Mouse (Mus musculus) urinary bladder, adult 18-20 months (tissue): Measurements from ENCODE around the gene Taf1a.
"Not testable (repeated sequence)": the region's sequence is repeated elsewhere in the genome, so short reads cannot be mapped to it uniquely, and the experiment has no call there.

Experiments
- DNase-seq, 2 experiments: peaks; one replicate each; pipeline ENCODE4 v3.0.0; 2022; ENCODE audit warnings: low spot score in 2 of 2, mixed read lengths in 2 of 2

The Taf1a gene

DNA sequence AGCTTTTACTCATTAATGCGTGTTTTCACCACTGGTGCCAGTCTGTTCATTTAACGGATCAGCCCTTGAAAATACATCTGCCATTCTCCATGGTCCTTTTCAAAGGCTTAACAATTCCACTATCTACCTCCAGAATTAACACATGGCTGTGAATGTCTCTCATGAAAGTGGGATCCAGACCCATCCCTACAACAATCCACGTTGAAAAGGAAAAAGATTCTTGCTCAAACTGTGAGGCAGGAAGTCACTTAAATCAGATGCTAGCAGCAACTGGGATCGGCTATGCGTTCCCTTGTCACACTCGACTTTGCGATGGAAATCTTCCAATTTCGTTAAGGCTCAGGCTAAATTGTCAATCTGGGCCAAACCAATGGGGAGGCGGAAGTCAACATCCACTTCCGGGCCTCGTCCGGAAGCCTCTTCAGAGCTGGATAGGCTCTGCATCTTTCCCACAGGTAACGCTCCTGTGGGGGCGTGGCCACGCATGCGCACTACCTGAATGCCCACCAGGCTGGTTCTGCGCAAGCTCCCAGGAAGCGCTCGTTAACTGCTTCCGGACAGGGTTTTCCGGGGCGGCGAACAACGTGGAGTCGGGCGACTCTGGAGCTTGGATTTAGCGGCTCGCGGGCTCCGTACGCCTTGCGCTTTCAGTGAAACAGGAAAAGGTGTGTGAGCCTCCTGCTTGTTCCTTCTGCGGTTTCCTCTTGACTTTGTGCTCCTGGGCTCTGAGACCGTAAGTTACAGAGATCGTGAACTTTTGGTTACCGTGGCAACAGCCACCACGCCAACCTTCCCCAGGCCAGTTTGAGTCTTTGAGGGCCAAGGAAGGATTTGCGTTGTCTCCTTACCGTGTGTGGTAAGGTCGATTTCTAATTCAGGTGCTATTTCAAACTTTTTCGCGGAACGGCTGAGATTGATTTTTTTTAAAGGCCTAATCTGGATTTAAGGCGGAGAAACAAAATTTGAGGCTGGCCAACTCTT, at the start of gene Taf1a:
Taf1a (plus strand) TSS at position 556 of the 981 bp plus-strand sequence.
- peak; percentile 71 to 85 for DNase-seq

DNA sequence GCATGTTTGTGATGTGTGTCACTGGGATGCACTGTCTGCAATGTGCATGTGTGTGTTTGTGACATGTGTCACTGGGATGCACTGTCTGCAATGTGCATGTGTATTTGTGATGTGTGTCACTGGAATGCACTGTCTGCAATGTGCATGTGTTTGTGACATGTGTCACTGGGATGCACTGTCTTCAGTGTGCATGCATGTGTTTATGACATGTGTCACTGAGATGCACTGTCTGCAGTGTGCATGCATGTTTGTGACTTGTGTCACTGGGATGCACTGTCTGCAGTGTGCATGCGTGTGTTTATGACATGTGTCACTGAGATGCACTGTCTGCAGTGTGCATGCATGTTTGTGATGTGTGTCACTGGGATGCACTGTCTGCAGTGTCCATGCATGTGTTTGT, 45.9 kb upstream of the Taf1a start:
- DNase-seq = not testable (repeated sequence)

DNA sequence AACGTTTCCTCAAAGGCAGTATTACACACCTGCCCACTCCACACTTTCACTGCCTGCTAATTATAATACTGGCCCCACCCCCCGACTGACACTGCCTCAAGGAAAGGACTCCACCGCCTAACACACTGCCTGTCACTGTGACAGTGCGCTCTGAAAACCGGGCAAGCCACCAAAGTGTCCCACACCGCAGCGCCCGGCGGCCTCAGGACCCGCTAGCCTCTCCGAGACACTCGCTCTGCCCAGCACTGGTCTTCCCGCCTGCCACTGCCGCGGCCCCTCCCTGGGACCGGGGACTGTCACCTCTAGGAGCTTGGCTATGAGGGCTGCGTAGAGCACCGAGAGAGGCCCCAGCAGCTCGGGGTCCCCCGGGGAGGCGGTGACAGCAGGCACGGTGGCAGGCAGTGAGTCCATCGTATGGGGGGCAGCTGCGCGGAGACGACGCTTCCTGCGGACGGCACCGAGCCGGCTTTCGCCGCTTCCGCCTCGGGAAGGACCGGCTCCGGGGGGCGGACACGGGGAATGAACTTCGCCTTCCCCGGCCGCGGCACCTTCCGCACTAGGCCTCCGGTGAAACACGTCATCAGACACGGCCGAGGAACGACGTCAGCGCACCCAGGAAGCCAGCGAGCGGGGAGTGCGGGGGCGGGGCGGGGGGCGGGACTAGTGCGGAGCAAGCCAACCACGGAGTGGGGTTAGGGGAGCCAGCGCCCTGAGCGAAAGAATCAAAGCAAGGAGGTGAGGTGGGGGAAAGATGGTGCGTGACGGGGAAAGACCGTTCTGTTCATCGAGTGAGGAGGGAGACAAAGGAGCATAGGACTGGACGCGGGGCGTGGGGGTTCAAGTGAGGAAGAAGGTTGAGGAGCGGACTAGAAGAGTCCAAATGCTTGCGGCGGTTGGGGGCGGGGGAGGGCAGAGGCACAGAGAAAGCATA, 43.6 kb upstream of the Taf1a start:
- peak; percentile 74 to 81 for DNase-seq

DNA sequence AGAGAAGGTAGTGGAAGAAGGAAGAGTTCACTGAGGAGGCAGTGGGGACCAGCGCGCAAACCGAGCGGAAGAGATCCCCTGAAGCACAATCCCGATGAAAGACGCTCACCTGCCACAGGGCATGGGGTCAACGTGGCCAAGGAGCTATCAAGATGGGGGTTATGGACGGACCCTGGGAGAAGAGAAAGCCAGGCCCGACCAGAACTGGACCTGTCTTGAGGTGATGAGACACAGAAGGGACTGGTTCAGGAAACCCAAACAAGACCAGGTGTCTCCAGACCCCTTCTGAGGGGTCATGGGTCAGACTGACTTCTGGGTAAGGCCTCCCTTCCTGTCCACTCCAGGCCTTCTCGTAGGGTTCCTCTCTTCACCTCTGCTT, 43.0 kb upstream of the Taf1a start:
- no peak for DNase-seq

DNA sequence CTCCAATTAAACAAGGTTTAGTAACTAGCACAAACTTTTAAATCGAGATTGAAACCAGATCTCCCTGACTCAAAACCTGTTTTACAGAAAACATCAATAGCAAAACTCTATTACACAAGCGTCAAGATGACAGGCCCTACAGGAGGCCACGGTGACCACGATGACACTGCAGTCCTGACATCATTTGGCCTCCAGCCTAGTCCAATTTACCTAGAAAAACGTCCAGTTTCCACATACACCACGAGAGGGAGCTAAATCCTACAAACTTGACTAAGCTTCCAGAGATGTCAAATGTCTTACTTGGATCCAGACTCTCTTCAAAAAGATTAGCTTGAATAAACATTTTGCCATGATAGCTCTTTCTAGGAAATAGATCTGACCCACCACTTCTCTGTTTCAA, 38.9 kb upstream of the Taf1a start:
- peak in 1 of 2 experiments; percentile 19 for DNase-seq

DNA sequence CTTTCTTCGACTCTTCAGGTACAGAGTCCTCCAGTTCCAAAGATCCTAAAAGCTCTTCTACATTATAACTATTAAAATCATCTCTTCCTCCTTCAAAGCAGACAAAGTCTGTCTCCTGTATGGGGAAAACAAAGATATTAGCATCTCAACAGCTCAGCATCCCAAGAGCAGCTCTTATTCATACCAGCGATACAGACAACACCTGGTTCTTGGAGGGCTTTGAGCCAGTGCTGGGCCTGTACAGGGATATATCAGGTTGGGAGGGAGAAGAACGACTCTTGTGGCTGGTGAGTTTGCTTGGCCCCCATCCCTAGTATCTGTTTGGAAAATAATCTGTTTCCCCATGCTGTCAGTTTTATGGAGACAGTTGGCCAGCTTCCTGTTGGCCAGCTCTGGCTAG, 29.9 kb upstream of the Taf1a start:
- no peak for DNase-seq

DNA sequence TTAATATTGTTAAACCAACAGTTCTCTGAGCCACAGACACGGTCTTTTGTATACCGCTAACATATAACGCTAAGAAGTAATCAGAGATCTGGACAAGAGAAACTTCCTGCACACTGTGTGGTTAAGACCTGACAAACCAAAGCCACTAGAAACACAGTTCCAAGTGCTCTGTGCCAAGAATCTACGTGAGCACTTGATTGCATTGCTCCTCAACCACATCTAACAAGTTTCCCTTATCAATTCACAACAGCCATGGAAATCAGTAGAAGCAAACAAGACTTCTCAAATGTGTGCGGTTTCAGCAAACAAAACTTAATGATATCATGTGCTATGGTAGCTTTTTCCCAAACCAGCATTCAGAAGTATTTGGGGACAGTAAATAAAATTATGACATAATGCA, 26.5 kb upstream of the Taf1a start:
- no peak for DNase-seq

DNA sequence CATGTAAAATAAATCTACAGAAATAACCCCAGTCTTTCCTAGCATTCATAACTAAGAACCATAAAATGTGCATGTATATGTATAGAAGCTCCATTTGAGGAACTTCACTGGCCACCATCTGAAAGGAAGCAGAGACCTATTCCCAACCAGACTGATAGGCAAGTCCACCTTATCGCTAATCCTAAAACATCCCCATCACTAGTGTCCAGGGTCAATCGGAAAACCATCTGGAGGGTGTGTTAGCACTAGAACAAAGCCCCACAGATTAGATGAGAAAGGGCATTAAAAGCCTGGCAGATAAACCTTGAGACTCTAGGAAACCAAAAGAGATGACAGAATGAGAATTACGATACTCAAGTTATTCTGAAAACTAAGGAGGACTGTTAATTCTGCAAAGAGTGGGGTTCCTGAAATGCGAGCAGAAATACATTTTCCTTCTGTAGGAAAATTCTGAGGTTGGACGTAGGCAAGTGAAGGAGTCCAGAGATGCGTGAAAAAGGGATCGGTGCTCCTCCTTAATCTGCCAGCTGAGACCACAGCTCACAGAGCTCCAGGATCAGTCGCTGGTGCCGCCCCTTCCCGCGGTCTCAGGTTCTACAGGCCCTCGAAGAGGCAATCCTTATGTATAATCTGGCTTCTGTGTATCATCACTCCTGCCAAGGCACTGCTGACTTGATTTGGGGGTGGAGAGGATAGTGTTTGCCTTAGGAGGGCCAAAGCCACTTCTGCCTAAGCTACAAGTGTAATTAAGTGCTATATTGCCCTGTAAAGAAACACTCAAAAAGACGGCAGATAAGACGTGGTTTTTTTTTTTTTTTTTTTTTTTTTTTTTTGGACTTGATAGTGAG, 25.8 kb upstream of the Taf1a start:
- no peak for DNase-seq

DNA sequence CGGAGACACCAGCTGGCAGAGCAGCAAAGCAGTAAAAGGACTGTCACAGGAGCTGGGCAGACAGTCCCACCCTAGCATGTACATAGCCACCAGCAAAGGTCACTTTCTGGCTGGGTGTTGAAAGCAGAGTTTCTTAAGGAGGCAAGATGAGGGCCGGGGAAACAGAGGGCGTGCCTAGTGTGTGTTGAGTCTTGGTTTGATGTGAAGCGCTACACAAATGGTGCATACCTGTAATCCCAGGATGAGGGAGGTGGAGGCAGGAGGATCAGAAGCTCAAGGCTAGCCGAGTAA, 25.3 kb upstream of the Taf1a start:
- no peak for DNase-seq

DNA sequence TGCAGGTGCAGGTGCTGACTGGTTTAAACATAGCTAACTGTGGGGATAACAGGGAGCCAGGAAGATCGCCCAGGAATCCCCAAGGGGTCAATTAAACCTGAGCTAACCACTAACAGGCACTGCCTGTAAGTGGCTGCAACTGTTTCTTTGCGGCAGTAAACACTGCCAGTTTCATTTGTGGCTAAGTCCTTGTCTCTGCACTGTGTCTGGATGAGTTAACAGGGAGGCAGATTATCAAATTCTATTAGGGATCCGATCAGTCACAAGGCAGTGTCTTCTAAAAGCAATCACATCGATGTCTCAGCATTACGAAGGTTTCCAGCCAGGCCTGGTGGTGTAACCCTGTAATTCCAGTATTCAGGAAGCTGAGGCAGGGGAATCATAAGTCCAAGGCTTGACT, 22.4 kb upstream of the Taf1a start:
- DNase-seq = no peak

DNA sequence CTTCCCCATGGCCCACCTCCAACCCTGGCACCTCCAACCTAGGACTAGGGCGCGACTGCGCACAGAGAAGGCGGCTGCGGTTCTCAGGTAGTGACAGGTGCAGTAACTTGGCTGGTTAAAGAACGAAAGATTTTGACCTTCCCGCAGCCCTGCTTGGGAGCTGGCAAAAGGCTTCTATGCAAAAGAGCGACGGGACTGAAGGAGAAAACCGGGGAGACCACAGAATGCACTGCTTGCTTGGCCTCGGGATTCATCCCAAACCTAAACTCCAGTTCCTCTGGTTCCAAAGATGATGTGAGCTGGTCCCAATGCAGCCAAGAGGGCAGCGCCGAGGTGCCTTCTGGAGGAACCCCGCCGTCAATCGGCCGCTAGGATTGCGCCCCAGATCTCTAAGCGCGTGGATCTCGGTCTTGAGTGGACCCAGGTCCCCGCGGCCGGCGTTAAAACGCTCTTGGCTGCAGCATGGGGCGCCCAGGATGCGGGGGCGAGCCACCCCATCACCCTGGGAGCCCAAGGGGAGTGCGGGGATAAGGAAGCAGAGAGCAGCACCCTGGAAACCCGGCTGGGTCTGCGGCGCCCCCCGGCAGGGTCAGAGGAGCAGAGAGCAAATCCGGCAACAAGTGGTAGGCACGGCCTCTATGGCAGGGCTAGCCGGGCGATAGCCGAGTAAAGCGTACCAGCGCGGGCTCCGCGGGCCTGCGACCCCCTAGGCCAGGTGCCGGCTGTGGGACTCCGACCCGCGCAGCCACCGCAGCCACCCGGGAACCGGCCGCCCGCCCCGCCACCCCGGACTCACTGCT, 20.0 kb upstream of the Taf1a start:
- DNase-seq = peak in 1 of 2 experiments; percentile 6

DNA sequence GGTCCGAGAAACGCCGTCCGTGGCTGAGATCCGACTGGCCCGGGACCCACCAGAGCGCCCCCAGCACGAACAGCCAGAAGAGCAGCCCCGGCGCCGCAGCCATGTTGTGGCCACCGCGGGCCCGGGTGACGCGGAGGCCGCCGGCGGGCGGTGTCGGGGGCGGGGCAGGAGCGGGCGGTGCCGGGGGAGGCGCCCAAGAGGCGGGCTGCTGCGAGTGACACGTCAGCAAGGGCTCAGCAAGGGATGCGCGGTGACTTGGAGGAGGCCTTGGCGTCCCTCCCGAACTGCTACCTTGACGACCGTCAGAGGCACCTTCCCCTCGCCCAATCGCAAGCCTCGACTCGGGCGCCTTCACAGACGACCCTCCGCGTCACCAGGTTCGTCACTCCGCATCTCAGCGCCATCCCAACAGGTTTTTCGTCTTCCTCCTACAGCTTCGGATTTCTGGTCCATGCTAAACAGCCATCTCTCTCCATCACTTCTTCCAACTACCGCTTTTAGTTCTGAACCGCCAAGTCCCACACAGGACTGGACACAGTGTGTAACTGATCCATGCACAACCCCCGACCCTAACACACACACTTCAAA, 19.3 kb upstream of the Taf1a start, which contains the start of gene Mia3:
Mia3 (minus strand) TSS at position 127 of the 588 bp plus-strand sequence.
- DNase-seq = peak; percentile 91 to 92

DNA sequence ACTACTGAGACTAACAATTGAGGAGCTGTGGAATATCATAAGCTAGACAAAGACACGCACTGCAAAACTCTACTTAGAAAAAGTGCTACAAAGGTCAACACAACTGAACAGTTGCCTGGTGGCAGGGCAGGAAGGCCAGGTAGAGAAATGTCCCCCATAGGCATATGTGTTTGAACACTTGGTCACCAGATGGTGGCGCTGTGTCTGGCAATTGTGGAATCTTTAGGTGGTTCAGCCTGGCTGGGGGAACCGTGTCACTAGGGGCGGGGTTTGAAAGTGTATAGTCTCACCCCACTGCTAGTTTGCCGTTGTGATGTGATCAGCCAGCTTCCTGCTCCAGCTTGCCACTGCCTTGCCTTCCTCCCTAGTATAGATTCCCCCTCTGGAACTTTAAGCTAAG, 14.1 kb upstream of the Taf1a start:
- DNase-seq = no peak

DNA sequence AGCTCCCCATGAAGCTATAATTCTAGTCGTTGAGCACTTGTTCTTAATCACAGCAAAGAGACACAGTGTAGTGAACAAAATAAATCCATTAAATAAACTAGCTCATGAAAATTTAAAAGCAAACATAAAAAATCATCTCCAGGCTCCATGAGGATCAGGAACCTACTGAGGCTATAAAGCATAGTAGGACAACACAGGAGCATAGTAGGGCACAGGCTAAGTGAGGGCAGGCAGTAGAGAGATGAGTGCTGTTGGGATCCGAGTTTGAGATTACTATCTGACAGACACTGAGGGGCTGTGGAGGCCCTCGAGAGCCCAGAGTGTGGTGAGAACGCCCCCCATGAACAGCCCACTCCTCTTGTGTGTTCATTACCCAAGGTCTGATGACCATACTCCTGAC, 11.7 kb upstream of the Taf1a start:
- no peak for DNase-seq

DNA sequence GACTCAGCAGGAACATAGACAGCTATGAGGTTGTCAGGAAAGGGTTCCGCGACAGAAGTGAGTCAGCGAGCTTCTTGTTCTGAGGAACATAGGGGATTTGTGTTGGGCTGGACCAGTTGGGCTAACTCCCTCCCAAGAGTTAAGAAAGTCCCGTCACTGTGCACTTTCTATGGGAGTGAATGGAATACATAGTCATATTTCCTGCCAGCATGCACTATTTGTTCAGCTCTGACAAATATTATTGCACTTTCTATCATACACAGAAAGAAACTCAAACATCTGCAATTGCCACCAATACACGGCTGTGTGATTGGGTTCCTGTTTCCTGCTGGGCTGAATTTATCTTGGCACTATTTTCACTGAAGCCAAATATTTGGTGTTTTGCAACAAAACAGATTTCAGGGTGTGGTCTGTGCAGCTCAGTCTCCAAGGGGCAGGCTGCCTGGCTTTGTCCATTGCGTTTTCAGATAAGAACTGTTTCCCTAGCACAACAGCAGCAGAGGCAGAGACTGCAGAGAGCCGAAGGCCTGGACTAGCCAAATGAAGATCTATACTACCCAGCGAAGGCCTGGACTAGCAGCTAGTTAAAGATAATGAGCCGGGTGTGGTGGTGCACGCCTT, 10.3 kb upstream of the Taf1a start:
- peak in 1 of 2 experiments; percentile 55 for DNase-seq

DNA sequence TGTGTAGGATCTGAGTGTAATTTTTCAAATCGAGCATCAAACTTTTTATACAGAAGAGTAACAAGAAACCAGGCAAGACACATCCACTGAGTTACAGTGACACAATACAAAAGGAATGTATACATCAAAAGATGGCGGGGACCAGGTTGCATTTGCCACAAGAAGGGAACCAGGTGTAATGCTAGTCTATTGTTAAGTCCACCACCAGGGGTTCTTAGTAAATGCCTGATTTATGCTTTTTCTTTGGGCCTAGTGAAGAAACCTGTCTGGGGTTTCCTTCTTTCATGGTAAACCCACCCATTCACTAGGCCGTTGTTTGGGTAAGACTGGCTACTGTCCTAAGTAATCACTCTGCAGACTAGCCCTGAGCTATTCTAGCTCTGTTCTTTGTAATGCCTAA, 9.4 kb upstream of the Taf1a start:
- not testable (repeated sequence) for DNase-seq

DNA sequence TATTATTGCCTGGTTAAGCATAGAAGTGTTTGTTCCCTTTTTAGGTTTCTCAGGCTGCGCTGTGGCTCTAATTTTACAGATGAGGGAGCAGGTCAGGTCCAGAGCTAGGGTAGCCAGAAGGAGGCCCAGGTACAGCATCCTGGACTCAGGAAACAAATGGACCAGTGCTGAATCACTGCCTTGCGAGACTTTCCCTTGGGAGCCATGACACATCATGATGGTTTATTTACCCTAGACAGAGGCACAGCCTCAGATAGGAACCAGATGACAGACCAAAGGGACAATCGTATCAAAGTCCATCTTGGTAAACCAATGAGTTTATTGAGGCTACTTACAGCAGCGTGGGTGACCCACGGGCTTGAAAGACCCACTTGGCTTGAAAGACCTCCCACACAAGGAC, 7.0 kb upstream of the Taf1a start:
- no peak for DNase-seq

DNA sequence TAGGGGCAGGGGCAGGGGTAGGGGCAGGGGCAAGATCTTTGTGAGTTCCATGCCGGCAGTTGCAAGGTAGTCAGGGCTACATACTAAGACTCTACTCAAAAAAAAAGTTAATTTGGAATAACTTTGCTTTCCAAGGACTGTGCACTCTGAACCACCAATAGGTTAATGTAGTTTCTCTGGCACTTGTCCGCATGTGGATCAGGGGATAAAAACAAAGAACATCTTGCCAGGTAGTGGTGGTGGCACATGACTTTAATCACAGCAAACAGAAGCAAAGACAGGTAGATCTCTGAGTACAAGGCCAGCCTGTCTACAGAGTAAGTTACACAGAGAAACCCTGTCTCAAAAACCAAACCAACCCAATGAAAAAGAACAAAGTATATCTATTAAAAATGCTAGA, 6.2 kb upstream of the Taf1a start:
- no peak for DNase-seq

DNA sequence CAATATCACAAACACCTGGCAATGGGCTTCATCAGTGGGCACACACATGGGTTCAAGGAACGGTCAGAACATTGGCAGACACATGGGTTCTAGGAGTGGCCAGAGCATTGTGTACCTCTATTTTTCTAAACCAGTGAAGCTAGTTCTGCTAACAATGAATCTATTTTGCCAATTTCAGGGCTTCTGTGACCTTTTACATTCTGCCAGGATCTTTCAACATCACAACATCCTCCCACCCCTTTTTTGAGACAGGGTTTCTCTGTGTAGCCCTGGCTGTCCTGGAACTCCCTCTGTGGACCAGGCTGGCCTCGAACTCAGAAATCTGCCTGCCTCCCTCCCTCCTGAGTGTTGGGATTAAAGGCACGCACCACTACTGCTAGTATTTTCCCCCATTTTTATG, 1.4 kb upstream of the Taf1a start:
- not testable (repeated sequence) for DNase-seq

DNA sequence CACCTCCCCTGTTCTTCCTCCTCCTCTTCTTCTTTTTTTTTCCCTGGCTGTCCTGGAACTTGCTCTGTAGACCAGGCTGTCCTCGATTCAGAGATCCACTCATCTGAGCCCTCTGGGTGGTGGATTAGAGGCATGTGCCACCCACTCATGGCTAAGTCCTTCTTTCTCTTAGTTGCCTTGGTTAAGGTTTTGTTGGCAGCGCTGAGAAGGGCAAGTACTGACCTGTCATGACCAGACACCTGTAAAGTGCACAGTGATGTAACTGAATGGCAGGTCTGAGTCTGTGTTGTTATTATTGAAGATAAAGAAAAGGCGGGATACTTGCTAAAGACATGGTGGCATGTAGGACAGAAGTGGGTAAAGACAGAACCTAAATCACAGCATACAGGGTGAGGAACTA, 14.6 kb downstream of the Taf1a start:
- DNase-seq = no peak
